Mouse (Mus musculus): ENCODE data around the gene Cacna1e.

Cacna1e gene

GRCm38 (mm10) chr1:154622666-154623653, 261.3 kb downstream of the Cacna1e start:
- DNase-seq (ENCODE audit: low read depth, low spot score) = no peak

- DNase-seq (ENCODE audit: low read depth, low spot score) = no peak
Observed at GRCm38 (mm10) chr1:154617743-154618455, 266.4 kb downstream of the Cacna1e start.

GRCm38 (mm10) chr1:154615759-154616158, 268.5 kb downstream of the Cacna1e start:
- DNase-seq (ENCODE audit: low read depth, low spot score) = no peak

DNA sequence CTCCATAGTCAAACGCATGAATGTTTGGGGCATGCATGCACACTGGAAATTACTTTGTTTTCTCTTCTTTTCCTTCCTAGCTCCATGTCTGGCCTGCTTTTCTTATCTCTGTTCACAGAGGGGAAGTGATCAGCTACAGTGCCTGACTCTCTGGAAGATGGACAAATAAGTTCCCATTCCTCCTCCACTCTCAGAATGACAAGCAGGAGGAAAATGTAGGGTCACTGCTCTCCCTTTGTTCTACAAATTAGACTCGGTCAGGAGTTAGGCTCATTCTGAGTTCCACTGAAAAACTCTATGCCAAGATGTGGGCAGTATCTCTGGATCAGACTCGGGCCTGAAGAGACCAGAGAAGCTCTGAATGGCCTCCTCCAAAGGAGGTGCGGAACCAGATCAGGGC, 275.8 kb downstream of the Cacna1e start:
- no peak for DNase-seq (ENCODE audit: low read depth, low spot score)

DNA sequence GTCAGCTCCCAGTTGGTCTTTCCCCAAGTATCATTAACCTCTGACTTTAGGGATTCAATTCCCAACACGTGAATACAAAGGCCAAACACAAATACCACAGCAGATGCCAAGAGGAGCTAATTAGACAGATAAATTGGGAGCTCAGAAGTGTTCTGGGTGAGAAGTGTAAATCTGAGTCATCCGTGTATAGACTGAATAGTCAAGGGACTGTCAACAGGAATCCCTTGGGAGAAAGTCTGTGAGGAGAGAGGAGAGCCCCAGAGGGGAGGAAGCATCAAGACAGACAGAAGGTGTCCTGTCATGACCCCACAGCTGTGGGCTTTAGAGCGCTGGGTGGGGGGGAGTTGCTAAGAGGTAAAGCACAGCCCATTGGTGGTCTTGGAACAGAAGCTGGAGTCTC, 276.9 kb downstream of the Cacna1e start:
- DNase-seq (ENCODE audit: low read depth, low spot score) = no peak

DNA sequence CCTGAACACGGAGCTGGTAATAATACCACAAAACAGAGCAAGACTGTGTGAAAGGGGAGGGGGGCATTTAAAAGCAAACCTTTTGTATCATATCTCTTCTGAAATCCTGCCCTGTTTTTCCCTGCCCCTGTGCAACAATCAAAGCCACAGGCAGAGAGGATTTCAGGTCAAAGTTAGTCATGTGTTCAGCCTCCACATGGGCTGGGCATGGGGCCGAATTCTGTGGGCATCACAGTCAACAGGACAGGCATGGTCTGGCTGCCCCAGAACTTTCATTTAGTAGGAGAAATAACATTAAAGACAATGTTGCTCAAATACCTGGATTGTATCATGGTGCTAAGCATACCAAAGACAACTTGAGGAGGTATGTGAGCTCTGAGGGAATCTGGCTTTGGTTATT, 278.7 kb downstream of the Cacna1e start:
- no peak for DNase-seq (ENCODE audit: low read depth, low spot score)

DNA sequence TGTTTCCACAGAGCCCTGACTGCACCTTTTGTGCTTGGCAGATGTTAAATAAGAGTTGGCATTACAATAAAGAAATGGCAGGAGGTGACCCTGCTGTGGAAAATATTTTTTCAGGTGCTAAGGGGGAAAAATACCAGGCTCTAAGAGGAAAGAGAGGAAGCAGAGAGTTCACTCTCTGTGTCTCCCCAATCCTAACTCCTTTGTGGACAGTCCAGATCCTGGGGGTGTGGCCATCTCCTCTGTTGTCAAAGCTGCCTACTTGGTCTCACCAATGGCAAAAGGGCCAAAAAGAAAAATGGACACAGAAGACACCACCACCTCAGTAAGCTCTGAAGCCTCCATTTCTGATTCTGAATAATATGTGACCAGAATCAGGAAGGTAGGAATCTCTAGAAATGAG, 280.5 kb downstream of the Cacna1e start:
- DNase-seq (ENCODE audit: low read depth, low spot score) = no peak

DNA sequence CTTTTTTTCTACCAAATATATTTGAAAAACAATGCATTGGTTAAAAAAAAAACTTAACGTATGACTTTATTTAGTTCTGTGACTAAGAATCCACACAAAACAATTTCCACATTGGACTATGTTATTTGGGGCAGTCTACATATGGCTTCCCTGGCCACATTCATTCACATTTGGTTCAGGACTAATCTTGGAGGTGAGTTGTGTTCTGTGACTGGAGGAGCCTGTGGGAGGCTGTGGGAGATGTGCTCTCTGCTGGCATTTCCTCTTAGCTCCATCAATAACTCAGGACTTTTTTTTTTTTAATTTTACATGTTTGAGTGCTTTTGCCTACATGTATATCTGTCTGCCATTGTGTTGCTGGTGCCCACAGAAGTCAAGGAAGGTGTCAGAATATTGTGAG, 281.8 kb downstream of the Cacna1e start:
- DNase-seq (ENCODE audit: low read depth, low spot score) = no peak

GRCm38 (mm10) chr1:154582516-154582915, 301.8 kb downstream of the Cacna1e start:
- no peak for DNase-seq (ENCODE audit: low read depth, low spot score)

DNA sequence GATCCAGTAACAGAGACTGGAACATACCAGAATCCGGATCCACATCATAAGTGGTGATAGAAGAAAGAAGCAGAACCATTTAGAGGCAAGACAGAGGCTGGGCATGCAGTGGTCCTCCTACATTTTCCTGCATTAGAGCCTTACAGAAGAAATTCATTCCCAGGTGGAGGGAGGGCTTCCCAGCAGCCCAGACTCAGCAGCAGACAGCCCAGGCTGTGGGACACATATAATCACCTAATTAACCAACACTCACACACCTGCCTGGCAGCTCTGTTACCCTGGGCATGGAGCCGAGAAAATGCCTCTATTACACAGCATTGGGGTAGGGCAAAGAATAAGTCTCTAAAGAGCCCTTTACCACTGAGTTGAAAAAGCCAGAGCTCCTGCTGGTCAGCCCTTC, 304.4 kb downstream of the Cacna1e start:
- no peak for DNase-seq (ENCODE audit: low read depth, low spot score)

DNA sequence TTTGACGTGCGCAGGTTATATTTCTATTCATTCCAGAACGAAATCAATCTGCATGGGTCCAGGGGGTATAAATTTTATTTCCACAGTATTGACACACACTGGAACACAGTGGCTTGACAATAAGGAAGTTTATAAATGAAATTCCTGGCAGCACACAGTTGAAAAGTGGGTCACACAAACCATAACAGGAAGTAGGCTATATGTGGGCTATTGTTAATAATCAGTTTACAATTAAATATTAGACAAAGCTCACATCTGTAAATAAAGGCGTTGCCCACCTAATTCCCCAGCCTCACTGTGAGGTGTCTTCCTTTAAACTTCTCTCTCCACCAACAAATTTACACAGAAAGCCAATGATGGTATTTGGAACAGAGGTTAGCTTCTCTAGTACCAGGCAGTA, 305.6 kb downstream of the Cacna1e start:
- DNase-seq (ENCODE audit: low read depth, low spot score) = no peak

DNA sequence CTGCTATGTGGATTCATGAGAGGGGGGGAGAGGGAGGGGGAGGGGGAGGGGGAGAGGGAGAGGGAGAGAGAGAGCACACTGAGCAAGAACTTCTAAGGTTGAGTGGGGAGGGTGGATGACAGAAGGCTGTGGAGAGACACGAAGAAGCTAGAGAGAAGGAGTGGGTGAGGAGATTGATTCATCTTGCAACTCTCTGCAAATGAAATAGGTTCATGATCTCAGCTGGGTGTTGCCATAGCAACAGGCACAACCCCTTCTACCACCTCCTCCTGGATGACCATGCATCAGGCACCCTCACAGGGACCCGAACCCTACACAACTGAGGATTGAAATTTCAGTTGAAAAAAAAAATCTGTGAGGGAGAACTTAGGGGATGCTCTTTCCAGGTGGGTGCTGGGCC, 307.9 kb downstream of the Cacna1e start:
- no peak for DNase-seq (ENCODE audit: low read depth, low spot score)

DNA sequence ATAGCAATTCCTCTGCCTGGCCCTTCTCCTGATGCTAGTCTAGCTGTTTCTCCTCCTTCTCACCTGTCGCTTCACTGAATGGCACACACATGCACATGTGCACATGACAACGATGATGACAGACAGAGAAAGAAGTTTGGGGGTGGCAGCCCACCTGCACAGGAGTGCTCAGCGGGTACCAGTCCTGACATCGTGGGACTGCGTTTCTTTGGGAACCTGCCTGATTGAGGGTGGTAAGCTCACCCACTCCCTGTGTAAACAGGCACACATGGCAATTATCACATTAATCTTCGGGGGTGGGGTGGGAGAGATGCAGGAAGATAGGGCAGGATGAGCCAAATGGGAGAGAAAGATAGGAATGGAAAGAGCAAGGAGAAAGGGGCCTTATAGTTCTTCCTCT, 318.3 kb downstream of the Cacna1e start:
- DNase-seq (ENCODE audit: low read depth, low spot score) = no peak

GRCm38 (mm10) chr1:154555811-154556210, 328.5 kb downstream of the Cacna1e start:
- no peak for DNase-seq (ENCODE audit: low read depth, low spot score)

DNA sequence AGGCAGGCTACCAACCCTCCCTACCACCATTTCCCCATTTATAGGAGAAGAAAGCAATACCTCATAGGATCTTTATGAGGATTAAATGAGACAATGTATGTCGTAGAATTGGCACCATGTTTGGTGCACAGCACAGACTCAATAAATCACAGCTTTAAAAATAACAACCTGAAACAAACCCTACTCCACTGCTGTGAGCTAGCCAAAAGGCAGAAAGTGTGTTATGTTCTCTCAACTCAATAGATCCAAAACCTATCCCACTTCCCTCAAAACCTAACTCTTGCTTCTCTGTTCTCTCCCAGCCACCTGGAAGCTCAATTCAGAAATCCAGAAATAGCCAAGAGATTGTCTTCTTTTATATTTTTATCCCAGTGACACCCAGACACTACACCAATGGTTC, 331.2 kb downstream of the Cacna1e start:
- no peak for DNase-seq (ENCODE audit: low read depth, low spot score)

DNA sequence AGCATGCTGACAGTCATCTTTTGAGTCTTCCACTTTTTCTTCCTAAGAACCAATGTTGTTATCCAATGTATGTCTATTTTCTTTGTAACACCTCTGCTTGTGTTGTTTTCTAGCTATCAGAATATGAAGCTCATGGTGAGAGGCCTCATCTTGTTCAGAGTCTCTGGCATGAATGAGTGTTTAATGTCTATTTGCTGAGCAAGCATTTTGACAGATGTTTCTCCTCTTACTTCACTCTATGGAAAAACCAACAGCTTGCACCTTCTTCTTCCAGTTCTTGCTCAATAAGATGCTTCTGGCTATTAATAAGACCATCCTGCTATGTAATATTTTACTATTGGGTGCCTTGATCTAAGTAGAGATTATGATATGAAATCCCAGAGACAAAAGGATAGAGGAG, 346.9 kb downstream of the Cacna1e start:
- no peak for DNase-seq (ENCODE audit: low read depth, low spot score)

DNA sequence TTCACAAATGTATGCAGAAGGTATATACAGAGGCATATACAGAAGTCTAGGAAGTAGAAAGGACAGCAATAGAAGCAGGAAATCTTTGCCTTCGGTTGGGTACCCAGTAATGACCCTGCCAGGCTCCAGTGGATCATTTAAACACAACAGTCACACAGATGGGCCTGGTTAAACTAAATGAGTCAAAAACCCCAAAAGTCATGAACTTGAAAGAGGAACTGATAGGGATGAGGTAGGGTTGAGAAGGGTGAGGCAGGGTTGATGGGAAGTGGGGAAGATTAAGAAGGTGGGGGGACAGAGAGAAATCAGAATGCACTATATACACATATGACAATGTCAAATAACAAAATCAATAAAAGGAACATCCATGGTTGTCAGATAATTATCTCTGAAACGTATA, 347.5 kb downstream of the Cacna1e start:
- DNase-seq (ENCODE audit: low read depth, low spot score) = no peak

GRCm38 (mm10) chr1:154532987-154533940, 351.0 kb downstream of the Cacna1e start:
- DNase-seq (ENCODE audit: low read depth, low spot score) = no peak

- no peak for DNase-seq (ENCODE audit: low read depth, low spot score)
Observed at GRCm38 (mm10) chr1:154529666-154530065, 354.6 kb downstream of the Cacna1e start.

DNA sequence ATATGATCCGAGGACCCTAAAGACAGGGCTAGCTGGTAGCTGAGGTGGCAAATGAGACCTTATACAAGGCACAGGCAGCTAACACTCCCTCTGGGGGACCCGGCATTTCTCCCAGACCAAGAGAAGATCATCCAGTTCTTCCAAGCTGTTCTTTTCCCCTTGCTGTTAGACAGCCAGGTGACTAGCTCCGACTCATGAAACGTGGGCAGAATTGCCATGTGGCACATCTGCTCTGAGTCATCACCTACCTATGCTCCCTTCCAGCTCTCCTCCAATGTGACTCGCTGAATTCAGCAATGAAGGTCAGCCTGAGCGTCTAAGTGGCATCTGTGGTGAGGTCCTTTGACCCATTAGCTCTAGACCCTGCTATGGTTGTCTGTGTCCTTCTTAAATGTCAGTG, 355.5 kb downstream of the Cacna1e start:
- no peak for DNase-seq (ENCODE audit: low read depth, low spot score)

DNA sequence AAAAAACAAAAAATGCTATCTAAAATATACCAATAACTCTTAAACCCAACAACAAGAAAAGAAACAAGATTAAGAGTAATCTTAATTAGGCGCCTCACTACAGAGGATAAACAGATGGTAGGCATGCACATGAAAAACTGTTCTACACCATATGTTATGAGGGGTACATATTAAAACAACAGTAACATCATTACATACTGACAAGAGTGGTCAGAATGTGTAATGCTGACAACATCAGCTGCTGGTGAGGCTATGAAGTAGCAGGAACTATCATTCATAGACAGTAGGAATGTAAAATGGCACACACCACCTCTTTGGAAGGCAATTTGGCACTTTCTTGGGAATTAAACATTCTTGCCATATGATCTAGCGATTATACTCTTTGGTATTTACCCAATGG, 363.6 kb downstream of the Cacna1e start:
- no peak for DNase-seq (ENCODE audit: low read depth, low spot score)

- DNase-seq (ENCODE audit: low read depth, low spot score) = no peak
Observed at GRCm38 (mm10) chr1:154515350-154515749, 369.0 kb downstream of the Cacna1e start.
